Mouse (Mus musculus) layer of hippocampus, adult 11-12 months (tissue): ENCODE measurements around the gene Ring1.

Source experiments
- DNase-seq: peaks from one replicate; pipeline ENCODE4 v3.0.0; 2022; ENCODE audit warnings: low spot score

Gene Ring1

DNA sequence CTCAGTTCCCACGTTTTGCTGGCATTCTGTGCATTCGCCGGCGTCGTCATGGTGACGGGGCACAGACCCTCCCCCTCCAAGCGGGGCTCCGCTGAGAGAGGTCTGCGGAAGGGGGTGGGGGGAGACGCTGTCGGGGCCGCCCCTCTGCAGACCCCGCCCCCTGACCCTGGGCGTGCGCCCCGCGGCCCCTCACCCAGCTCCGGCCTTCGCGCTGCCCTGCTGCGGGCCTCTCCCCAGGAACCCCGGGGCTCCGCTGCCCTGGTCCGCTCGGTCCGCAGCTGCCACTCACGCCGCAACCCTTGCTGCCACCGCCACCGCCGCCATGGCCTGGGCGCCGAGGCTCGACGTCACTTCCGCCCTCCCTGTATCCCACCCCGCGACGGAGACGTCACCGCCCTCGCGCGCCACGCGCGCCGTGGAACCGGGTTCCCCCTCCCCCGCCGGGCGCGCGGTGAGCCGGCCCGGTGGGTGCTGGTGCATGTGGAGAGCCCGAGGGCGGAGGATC is at the start of gene Ring1:
Gene Ring1, minus strand, starts transcription at position 364 of the 505 bp plus-strand sequence.
- peak; percentile 88 for DNase-seq

DNA sequence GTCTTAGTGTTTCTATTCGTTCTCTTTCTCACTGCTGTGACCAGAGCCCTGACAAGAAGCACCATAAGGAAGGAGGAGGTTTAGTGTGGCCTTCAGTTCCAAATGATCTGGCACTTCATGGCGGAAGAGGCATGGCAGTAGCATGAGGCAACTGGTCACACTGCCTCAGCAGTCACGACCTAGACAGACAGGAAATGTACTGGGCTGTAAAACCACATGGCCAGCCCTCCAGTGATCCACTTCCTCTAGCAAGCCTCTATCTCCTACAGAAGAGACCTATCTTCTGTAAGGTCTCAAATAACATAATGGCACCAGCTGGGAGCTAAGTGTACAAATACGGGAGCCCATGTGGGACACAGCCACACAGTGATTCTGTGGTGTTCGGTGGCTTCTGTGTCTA is 47.6 kb upstream of the Ring1 start:
- no peak for DNase-seq

DNA sequence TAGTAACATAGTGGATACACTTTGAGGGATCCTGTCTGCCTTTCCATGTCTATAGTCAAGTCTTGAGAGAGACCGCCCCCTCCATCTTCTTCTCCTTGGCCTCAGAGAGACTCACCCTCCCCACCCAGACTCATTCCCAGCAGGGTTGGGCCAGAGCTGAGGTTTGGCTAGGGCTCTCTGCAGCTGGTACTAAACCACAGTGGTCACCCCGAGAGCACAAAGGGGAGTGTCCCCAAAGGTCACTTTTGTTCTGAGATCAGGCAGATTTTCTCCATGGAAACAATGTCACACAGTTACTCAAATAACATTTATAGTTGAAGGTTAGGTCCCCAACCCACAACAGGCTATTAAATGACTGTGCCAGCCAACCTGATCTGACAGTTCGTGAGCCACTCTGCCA is 44.4 kb upstream of the Ring1 start:
- DNase-seq: no peak

DNA sequence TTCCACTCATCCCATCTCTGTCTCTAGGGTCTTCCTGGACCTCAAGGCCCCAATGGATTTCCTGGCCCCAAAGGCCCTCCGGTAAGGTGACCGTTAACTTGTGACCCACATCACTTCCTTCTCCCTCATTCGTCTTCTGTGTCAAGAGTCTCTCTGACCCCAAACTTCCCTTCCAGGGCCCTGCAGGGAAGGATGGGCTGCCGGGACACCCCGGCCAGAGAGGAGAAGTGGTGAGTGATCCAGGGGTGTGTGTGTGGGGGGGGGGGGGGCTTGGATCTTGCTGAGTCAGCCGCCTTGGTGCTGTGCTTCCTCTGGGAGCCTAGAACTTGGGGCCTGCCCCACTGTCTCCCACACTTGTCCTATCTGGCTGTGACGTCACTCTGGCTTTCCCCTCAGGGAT is 32.7 kb upstream of the Ring1 start:
- no peak for DNase-seq

DNA sequence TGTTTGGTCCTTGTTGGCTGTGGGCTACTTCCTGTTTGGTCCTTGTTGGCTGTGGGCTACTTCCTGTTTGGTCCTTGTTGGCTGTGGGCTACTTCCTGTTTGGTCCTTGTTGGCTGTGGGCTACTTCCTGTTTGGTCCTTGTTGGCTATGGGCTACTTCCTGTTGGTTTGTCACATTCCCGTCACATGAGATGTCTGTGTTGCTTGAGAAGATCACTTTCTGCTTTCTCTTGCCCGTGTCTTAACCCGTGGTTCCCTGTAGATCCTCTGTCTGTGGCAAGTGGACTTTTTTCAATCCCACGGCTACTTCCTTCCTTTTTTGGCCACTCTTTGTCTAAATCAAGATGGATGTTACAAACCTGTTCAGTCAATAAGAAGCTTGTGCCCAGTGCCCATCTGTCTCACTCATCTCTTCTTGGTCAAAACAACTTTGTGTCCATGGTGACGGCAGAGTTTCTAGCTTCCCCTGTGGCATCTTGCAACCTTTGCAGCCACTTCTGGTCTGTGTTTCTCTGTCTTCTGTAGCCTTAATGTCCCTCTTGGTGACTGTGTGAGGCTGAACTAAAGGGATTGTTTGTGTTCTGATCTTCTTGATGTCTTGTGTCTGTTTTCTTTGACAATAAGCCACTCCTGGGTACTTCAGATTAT is 23.0 kb upstream of the Ring1 start:
- DNase-seq: no peak

DNA sequence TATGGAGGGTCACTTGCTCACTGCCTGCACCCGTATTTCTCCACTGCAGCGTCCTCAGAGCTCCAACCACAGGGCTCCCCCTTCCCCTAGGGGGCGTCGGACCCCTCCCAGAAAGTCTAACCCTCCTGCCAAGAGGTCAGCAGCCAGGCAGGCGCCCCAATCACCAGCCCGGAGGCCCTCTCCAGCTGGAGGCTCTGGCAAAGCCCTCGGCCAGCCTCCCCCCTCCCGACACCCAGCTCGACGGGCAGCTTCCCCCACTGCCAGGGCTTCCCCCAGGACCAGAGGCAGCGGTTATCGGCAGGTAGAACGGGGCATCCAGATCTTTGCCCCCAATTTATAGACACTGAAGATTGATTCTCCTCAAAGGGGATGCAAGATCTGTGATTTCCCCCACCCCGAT is 21.5 kb upstream of the Ring1 start:
- DNase-seq: no peak

DNA sequence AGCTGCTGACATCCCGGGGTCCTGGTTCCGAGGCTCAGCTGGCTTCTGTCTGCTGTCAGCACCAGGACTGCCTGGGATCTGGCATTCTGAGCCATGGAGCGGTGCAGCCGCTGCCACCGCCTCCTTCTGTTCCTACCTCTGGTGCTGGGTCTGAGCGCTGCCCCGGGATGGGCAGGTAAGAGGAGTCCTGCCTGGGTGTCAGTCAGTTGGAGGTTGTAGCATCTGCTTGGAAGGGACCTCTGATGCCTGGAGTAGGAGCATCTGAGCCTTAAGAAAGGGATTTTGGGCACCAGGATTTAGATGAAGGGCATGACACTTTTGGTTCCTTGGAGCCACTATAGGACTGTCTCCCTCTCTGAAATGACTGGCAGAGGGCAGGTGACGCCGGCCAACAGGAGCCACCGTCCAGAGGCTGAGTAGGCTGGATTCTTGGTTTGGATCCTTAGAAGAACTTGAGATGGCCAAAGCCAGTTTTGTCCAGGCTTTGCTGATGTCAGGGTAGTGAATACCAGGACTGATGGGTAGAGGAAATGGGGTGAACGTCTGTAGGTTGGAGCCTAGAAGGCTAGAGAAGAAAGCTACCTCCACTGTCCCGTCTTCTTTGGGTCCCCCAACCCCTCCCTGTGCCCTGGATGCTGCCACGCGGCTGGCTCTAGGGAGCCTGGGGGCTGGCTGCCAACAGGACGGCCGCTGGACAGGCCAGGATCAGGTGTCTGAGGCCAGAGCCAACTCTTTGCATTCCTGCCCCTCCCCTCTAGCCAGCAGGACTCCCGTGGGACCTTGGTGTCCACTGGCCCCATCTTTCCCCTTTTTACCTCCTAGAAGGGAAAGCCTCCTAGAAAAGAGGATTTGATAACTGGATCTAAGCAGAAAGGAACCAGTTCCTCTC is 15.3 kb upstream of the Ring1 start:
- peak; percentile 35 for DNase-seq

DNA sequence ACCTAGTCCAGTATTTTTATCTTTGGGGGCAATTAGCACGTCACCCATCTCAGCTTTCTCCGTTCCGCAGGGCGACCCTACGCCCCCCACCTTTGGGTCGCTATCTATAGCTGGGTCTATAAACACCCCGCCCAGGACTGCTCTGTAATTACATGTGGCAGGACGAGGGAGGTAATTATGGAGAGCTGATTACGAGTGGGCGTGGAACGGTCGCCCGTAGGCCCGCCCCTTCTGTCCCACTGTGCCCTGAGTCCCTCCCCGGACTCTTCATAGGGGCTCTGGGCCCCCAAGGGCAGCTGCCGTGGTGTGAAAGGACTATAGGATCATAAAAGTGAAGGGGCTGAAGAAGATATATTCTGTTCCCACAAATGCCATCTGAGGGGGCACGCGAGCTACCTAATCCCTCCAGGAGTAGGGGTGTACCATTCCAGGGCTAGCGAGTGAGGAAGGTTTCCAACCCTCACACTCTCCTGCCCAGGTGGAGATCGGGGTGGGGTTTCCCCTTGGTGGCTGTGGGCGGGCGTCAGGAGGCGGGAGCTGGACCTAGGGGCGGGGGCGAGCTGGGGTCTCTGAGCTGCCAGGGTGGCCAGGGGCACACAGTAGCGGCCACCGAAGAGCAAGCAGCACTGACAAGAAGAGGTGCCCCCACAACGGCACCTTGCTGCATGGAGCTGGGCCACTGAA is 14.5 kb upstream of the Ring1 start, which contains the start of gene Col11a2:
Gene Col11a2, plus strand, starts transcription at position 560 of the 684 bp plus-strand sequence.
- DNase-seq: peak; percentile 38

DNA sequence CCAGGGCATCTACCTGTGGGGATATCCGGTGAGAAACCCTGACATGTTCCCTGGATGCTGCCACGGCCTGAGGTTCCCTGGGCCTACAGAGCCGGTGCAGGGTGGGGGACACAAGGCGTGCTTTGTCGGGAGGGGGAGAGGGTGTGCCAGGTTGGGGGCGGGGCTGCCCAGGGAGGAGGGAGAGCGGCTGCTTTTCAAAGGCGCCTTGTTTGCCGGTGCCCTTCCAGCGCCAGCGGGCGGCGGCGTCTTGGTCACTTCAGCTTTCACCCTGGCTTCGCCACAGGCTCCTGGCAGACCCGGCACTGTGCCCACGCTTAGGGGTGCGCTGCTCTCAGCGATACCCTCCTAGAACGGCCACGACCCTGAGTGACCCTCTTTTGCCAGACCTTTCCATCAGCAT is 14.0 kb upstream of the Ring1 start:
- peak; percentile 75 for DNase-seq

DNA sequence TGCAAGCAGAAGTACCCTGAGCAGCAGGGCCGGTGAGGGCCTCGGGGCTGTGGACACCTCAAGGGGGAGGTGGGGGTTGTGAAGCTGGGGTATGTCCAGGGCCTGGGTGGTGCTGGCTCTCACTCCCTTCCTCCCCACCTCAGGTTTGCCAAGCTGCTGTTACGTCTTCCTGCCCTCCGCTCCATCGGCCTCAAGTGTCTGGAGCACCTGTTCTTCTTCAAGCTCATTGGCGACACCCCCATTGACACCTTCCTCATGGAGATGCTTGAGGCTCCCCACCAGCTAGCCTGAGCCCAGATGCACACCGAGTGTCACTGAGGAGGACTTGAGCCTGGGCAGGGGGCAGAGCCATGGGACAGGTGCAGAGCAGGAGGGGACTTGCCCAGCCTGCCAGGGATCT is 12.8 kb upstream of the Ring1 start:
- peak; percentile 12 for DNase-seq

DNA sequence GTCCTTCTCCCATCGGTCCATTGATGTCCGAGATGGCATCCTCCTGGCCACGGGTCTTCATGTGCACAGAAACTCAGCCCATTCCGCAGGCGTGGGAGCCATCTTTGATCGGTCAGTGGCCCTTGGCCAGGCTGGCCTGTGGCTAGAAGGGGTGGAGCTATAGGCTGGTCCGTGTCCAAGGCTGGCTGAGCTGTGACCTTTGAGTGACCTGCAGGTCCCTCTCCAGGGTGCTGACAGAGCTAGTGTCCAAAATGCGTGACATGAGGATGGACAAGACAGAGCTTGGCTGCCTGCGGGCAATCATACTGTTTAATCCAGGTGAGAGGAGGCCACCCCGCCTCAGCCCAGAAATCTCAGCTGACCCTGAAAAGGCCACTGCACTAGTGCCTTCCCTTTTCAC is 12.2 kb upstream of the Ring1 start:
- DNase-seq: peak; percentile 45

DNA sequence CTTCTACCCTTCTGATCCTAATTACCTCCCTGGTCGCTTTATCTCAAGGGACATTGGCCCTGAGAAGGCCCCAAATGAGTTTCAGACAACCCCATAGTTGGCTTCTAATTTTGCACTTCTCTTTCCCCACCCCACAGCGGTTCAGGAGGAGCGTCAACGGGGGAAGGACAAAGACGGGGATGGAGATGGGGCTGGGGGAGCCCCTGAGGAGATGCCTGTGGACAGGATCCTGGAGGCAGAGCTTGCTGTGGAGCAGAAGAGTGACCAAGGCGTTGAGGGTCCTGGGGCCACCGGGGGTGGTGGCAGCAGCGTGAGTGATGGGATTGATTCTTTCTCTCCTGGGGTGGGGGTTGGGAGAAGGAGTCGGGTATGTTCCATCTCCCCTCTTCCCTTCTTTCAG is 11.0 kb upstream of the Ring1 start:
- no peak for DNase-seq

DNA sequence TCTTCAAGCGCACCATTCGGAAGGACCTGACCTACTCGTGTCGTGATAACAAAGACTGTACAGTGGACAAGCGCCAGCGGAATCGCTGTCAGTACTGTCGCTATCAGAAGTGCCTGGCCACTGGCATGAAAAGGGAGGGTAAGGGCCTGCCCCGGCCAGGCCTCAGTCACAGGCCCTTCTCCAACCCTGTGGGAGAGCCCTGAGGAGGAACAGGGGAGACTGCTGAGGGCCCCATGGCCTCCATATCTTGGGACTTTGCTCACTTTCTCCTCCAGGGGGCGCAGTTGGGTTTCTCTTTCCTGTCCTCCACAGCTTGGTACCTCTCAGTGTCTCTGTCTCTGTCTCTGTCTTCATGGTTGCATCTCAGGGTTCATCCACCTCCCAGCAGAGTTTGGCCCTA is 9.6 kb upstream of the Ring1 start:
- peak; percentile 73 for DNase-seq

DNA sequence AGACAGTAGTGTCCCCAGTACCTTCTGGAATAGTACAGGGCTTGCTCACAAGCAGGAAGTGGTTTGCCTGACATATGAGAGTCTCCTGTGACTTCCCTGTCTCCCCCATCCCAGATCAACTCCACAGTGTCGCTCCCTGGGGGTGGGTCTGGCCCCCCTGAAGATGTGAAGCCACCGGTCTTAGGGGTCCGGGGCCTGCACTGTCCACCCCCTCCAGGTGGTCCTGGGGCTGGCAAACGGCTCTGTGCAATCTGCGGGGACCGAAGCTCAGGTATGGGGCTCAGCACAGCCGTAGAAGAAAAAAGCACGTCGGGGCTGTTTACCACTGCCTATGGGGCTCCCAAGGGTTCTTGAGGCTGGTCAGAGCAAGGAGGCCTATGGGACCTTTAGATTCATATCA is 9.0 kb upstream of the Ring1 start:
- DNase-seq: peak; percentile 14

DNA sequence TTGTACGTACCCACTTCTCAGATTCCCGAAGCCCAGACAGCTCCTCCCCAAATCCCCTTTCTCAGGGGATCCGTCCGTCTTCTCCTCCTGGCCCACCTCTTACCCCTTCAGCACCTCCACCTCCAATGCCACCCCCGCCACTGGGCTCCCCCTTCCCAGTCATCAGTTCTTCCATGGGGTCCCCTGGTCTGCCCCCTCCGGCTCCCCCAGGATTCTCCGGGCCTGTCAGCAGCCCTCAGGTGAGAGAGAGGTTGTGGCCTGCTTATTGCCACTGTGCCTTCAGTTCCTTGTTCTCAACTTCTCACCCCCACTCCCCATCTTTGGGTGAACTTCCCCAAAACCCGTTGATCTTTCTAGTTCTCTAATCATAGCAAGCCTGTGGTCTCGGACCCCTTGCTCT is 8.3 kb upstream of the Ring1 start:
- DNase-seq: peak; percentile 35

DNA sequence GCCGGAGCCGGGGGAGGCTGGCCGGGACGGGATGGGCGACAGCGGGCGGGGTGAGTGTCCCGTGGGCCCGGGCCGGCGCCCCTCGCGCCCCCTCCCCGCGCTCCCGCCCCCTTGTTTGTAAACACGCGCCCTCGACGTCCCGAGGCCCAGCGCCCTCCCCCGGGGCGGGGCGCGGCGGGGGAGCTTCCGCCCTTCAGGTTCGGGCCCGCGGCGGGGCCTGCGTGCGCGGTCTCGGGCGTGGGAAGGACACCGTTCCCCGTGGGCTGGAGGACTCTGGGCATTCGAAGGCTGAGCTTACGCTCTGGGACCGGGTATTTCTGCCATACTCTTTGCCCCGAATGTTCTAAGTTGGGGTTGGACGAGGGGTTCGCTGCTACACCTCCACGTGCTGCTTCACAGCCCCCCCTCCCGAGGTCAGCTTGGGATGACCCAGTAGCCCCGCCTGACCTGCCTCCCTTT is 7.7 kb upstream of the Ring1 start:
- DNase-seq: no peak

DNA sequence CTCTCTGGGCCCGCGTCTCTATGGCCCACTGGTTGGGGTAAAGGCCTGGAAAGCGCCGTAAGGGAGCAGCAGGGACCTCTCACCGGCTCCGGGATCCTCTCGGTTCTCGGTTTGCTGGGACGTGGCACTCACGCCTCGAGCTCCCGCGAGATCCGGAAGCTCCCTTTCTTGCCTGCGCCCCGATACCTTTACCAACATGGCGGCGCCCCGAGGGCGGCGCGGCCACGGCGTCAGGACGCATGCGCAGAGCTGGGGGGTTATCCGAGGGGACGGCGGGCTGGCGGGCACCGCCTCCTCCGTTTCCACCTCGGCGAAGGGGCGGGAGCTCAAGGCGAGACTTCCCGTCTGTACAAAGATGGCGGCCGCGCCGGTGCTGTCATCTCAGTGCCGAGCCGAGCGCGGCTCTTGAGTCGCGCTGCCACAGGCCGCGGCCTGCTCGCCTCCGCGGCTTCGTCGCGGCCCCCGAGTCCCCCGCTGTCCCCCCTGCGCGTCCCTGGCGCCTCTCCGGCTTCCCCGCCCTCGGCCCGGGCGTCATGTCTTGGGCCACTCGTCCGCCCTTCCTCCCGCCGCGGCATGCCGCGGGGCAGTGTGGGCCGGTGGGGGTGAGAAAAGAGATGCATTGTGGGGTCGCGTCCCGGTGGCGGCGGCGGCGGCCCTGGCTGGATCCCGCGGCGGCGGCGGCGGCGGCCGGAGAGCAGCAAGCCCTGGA is 7.1 kb upstream of the Ring1 start, which contains the start of the genes Slc39a7 and Rxrb:
Gene Slc39a7, minus strand, starts transcription at position 218 of the 709 bp plus-strand sequence.
Gene Rxrb, plus strand, starts transcription at position 348 of the 709 bp plus-strand sequence.
- DNase-seq: peak; percentile 98

DNA sequence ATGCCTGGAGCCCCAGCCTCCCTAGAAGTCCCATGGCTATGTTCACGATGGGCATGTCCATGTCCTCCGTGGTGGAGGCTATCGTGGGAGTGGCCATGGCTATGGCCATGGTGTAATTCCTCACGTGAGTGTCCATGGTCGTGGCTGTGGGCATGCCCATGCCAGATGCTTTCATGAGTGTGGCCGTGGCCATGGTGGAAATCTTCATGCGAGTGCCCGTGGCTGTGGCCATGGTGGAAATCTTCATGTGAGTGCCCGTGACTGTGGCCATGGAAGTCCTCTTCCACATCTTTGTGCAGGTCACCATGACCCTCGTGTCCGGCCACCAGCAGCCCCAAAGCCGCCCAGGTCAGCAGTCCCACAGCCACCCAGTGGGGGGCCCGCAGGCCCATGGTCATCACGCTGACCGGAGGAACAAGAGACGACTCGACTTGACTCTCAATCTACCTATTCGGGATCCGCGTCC is 6.4 kb upstream of the Ring1 start:
- no peak for DNase-seq

DNA sequence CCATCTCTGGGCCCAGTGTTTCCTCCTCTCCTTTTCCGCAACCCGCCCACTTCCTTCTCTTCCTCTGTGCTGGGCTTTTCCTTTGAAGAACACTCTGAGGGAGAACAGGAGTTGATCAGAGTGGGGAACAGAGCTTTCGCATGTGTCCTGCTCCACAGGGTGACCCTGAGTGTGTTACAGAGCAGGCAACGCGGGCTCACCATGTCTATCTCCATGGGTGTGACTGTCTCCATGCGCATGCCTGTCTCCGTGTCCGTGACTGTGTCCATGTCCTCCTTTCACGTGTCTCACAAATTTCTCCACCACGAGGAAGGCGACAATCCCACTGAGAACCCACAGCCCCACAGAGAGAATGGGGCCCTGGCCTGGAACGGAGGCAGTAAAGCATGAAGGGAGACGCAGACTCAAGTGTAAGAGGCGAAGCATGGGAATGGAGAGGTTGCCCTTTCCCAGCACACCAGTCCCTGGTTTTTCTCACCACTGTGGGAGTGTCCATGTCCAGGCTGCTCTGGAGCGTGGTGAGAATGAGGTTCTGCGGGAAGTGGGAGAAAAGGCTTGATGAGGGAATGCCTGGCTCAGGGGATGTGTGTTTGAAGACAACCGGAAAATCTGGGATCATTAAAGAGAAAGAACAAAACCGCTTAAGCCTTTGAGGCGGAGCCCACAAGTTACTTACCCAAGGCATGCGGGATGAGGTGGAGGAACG is 5.6 kb upstream of the Ring1 start:
- peak; percentile 17 for DNase-seq

DNA sequence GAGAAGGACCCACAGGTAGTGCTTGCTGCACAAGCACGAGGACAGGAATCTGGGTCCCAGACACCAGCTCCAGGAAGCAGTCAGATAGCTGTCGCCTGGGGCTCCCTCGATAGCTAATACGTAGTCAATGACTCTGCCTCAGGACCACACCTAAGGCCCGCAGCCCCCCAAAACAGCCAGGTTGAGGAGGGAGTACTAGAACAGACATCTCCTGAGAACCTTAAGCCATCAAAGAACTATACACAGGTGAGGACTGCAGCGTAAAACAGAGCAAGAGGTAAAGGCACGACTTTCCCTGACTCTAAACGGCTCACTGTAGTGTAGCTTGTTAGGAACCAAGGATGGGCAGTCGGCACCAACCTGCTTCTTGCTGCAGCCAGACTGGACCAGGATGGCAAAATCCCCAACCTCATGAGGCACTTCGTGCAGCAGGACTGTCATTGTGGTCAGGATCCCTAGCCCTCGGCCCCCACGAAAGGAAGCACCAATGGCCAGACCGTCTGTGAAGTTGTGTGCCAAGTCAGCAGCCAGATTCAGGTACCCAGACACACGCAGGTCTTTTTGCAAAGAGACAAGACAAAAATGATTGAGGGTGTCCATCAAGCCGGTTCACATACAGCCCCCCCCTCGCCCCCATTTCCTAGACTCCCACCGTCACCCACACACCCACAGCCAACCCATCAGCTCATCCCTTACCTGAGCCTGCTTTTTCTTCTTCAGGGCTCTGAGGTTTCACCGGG is 4.8 kb upstream of the Ring1 start:
- DNase-seq: no peak
